Mouse (Mus musculus): ENCODE measurements around the gene Hsd17b14.

Hsd17b14 gene

DNA sequence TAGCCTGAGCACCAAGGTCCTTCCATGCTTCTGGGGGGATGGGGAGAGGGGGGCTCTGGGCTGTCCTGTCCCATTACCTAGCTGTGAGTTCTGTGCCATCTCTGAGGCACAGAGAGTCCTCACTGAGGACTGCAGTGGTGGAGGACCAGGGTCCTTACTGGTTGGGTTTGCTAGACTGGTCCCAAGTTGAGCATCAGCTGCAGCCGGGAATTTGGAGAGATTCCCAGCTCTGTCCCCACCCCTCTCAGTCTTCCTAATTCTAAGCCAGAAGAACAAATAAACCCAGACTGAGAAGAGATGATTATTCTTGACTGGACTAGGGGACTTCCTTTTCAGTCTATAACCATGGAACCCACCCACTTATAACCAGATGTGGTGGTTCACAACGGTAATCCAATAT is 24.1 kb upstream of the Hsd17b14 start:
- no peak for DNase-seq

DNA sequence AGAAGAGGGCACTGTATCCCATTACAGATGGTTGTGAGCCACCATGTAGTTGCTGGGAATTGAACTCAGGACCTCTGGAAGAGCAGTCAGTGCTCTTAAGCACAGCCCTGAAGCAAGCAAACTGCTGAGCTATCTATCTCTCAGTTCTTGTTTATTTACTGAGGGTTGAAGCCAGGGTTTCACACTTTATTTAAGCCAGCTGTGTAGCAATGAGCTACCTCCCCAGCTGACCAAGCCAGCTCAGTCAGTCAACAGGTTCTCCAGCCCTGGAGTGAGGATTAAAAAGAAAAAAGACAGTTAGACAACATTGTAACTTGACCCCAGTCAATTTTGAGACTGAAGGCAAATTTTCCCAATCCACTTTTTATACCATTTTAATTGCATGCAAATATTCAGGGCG is 19.0 kb upstream of the Hsd17b14 start:
- no peak for DNase-seq

DNA sequence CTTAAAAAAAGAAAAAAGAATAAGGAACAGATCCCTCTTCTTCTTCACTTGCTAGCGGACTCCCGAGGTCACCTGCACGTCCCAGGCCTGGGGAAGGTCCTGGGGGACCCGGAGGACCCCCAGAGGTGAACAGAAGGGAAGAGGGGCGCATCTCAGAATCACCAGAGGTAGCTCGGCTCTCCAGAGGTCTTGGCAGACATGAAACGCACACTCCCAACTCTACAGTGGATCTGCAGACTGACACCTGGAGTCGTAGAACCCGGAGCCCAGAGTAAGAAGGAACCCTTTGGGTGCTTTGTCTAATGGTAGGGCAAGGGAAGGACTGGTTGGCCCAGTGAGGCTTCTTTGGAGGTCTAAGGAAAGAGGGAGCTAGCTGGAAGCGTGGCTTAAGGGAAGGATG is 17.1 kb upstream of the Hsd17b14 start:
- DNase-seq = no peak

DNA sequence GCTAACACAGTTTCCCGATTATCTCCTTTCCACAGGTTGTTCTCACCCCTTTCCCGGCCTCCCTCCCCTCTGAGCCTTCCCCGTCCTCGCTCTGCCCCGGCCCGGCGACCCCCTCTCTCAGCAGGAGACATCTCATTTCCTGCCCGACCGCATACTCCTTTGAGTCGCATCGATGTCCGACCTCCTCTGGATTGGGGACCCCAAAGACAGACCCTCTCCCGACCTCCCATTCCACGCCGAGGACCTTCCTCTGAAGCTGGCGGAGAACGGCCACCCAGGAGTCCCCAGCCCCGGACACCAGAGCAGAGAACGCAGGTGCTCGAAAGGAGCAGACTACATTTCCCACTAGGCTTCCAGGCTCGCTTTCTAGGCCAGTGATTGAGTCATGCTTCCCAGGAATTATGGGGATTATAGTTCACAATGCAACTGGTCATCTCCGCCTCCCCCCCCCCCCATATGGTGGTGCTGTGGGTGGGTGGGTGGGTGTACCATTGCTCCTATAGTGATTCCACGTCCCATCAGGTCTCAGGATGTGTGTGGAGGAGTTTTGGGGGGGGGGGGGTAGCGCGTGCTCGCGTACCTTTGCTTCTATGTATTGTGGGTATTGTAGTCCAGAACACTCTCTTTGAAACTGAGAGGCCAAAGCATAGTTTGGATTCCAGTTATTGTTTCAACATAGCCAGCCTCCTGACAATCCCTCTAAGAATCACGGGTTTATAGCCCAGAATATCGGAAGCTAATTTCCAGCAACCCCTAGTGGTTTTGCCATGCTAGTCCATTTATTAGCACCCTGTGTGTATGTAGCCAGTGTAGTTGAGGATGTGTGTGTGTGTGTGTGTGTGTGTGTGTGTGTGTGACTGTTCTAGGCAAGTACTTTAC is 16.3 kb upstream of the Hsd17b14 start:
- DNase-seq = peak; percentile 66

DNA sequence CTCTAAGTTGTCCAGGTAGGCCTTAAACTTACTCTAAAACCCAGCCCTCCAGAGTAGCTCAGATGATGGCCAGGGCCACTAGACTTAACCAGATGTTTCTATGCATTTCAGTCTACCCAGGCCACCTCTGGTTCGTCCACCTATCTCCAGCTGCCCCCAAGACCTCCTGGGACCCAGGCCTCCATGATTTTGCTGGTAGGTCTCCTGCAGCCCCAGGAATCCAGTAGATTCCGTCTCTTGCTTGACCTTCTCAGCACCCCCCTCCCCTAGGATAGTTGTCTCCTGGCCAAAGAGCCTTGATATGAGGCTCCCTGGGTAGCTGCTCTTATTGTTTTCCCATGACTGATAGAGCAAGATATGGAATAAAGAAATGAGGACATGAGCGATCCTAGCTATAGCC is 15.6 kb upstream of the Hsd17b14 start:
- no peak for DNase-seq

DNA sequence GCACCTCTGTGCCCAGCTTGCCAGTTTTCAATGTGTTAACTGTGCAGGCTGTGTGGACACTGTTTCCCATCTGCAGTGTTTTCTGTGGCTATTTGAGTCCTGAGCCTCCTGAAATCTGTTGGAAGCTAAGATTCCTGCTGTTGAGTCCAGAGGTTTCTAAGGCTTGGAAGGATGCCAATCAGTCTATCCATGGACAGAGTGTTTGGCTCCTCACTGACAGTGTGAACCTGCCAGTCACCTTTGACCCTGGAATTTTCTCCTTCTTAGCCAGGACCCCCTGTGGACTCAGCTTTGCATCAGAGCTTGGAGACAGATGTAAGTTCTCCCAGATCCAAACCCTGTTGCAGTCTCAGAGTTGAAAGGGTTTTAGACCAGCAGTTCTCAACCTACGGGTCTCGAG is 14.5 kb upstream of the Hsd17b14 start:
- DNase-seq = peak; percentile 53

DNA sequence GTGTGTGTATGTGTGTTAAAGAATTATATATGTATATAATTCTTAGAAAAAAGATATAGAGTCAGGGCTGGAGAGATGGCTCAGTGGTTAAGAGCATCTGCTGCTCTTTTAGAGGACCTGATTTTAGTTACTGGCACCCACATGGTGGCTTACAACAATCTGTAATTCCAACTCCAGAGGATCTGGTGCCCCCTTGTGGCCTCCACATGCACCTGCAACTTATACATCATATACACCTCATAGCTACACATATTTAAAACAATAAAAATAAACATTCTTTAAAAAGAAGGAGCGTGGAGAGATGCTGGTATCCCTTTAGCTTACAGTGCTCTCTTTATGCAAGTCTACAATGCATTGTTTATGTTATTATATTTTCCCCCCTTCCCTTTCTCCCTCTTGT is 10.2 kb upstream of the Hsd17b14 start:
- DNase-seq = no peak

DNA sequence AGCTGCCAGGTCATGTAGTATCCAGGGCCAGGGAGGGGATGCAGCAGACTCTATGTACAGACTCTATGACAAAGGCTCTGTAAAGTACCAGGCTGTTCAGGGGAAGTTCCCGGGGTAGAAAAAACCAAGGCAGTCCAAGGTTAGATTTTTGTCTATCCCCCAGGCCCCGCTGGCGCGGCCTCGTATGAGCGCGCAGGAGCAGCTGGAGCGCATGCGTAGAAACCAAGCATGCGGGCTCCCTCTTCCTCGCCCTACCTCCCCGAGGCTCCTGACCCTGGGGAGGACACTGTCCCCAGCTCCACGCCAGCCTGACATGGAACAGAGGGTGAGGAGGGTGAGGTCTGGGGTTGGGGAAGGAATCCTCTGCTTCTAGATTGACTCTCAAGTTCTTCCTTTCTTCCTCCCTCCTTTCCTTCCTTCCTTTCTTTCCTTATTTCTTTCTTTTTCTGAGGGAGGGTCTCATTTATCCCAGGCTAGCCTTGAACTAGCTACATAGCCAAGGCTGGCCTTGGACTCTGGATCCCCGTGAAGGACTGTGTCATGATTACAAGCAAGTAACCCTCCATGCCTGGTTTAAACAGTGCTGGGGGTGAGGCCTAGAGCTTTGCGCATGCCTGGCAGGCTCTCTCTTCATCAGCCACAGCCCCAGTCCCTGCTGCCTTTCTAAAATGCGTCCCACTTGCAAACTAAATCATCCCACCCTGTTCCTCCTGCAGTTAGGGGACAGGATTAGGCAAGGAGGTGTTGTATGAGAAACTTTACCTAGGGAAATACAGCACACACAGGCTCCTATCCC is 4.9 kb upstream of the Hsd17b14 start:
- DNase-seq = no peak

DNA sequence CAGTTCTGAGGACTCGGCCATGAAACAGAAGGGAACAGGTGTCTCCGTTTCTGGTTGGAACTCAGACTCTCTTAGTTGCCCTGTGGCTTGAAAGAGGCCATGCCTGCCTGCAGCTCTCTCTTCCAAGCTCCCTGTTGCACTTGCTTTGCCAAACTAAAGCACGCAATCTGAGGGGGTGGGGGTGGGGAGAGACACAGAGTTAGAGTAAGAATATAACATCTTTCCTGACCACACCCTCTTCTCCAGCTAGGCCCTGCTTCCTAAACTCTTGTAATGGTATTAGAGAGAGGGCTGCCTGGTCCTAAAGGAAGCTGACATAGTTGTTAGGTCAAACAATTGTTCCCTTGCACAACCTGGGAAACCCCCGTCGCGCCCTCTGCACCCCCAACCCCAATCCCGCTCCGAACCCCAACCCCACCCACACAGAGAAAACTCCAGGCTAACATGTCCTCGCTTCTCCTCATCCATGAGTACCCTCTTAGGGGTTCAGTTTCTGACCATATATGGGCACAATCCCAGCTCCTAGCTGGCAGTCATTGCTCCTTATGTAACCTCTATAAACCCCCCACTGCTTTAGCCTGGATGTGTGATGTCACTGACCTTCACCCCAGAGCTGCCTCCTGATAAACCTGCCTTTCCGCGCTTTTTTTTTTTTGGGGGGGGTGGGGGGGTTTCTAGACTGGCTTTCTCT is 3.7 kb upstream of the Hsd17b14 start:
- no peak for DNase-seq

DNA sequence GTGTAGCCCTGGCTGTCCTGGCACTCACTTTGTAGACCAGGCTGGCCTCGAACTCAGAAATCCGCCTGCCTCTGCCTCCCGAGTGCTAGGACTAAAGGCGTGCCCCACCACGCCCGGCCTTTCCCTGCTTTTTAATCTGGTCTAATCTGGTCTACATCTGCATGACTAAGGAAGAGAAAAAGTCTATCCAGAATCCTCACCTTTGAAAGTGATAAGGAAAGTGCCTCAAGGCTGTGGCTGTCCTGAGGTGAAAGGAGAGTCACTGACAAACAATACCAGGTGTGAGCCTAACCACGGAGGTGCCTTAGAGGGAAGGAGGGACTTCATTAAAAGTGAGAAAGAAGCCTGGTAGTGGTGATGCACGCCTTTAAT is 3.2 kb upstream of the Hsd17b14 start:
- no peak for DNase-seq

DNA sequence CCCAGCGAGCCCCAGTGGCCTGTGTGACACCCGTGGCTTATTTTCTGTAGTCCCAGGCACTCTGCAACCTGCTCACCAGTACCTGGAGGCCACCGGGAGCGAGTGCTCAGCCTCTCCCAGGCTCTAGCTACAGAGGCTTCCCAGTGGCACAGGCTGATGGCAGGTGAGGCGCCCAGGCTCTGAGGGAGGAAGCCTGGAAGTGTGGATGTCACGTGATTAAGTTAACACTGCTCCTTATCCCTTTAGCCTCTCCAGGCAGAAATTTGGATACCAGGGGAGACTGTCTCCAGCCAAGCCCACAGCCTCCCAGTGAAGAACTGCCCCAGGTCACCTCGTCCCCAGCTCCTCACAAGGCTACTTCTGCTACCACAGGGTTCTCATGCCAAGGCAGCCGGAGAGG is 1.2 kb upstream of the Hsd17b14 start:
- DNase-seq = no peak

DNA sequence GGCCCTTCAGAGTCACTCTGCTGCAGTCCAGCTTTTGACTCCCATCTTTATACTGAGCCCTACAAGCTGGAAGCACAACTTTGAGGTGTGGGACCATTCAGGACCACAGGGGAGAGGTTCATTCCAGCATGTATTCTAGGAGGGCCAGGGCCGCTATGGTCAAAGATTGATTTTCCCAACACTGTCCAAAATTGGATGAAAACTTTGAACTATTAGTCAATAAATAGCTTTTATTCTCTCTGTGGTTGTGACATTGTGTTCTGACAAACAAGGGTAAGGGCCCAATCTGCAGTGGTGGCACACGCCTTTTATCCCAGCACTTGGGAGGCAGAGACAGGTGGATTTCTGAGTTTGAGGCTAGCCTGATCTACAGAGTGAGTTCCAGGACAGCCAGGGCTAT is 703 bp upstream of the Hsd17b14 start:
- no peak for DNase-seq

DNA sequence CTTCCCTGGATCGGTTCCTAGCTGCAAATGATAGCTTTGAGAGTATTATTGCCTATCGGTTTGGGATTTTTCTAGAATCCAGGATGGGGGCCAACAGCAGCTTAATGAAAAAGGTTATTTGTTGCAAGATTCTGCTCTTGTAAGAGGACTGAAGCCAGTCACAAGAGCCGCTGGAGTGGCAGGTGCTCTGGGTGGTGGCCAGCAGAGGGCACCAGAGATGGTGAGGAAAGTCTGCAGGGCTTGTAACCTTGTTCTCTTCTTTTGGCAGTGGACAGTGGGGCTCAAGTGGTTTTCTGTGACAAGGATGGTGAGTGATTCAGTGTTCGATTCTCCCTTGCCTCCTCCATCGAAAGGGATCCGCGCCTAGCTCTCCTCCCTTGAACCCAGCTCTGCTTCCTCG is 1.1 kb downstream of the Hsd17b14 start:
- peak; percentile 78 for DNase-seq

DNA sequence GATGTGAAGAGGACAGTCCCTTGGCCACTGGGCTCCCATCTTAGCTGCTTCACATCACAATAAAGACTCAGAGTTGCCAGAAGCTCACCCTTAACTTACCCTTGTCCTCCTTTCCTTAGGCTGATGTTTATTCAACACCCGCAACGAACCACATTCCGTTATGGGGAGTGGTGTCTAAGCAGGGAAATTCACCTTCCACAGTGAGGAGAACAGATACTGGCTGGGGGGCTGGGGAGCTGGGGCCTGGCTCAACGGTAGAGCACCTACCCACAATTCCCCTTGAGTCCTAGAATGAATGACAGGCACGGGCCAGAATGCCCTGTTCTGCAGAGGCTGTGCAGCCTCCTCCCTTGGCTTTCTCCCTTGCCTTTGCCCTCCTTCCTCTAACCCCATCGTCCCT is 4.2 kb downstream of the Hsd17b14 start:
- DNase-seq = peak; percentile 65

DNA sequence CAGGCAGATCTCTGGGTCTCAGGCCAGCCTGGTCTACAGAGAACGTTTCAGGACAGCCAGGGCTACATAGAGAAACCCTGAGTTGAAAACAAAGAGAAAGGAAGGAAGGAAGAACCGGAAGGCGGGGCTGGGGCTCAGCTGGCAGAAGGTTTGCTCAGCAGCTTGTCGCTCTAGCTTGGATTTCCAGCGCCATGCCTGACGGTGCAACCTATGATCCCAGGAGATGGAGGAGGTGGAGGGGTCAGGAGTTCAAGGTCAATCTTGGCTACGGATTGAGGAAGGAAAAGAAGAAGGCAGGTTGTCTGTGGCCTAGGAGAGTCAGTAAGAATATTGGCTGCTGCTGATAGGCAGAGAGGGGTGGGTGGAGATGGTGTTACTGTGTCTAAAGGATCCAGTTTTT is 5.5 kb downstream of the Hsd17b14 start:
- DNase-seq = no peak

DNA sequence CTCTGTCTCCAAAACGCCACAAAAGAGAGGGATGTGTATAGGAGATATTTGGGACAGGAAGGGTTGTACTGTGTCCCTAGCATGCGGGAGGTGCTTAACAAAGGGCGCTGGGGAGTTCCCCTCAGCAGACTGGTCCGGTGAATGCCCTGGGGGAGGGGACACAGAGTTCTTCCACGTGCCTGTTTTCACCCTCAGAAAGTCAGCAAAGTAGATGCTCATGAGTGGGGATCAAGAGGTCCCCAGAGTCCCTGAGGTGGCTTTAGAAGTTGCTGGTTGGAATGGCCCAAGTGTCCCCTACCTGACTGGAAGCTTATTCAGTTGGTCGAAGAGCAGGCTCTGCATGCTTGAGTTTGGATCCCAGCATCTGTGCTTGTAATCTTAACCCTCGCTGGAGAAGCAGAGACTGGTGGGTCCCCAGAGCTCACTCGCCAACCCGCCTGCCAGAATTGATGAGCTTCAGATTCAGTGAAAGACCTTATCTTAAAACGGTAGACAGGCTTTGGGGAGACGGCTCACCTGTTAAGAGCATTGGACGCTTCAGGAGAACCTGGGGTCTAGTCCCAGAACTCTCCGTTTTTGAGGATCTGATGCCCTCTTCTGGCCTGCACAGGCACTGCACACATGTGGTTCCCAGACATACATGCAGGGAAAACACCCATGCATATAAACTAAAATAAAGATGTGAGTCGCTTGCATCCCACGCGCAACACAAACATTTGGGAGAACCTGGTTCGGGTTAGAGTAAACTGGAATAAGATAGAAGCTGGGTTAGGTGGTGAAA is 6.3 kb downstream of the Hsd17b14 start:
- peak; percentile 71 for DNase-seq

DNA sequence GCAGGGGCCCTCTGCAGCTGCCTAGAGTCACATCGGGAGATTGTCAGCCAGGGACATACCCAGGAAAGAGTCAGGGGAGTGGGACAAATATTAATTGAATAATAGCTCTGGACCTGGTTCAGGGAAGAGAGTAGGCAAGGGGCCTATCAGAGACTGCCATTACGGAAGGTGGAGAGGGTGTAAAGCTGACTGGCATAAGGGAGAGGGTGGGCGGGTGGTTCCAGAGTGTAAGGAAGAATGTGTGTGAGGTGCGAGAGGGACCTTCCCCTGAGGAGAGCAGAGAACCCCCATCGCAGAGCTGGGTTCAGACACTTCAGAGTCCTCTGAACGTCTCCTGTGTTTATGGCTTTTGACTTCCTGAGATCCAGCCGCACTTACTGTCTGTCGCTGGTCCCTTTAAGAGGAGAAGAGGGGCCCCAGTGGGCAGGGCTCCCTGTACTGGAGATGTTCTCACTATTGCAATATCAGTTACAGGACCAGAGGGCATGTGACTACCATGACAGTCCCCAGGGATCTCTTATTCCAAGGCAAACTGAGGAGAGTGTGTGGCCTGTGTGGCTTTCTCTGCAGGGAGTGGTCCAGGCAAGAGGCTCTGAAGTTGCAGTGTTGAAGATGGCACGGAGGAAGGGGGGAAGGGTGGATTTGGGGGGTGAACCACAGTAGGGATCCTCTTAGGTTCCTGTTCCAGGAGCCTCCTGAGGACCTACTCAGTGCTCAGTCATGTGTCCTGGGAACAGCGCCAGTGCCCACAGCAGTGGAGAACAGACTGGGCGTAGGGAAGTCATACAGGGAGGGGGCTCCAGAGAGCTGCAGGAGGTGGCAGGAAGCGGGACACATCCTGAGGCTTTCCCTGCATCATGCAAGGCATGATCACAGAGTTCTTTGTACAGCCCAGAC is 7.2 kb downstream of the Hsd17b14 start:
- DNase-seq = no peak

DNA sequence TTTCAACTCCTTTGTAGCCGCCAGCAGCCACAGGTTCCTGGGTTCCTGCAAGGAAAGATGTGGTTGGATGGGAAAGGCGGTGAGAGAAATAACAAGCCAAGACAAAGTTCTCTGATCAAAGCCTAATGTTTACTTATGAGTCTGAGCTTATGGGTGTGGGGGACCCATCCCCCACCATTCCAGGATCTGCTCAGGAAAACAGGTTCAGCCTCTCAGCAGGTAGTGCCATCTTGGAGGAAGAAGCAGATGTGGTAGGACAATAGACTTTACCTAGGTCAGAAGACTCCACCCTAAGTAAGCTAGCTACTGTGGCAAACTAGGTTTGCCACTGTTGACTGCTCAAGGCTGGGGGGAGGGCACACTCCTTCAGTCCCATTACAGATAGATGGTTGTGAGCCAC is 10.1 kb downstream of the Hsd17b14 start:
- DNase-seq = no peak

DNA sequence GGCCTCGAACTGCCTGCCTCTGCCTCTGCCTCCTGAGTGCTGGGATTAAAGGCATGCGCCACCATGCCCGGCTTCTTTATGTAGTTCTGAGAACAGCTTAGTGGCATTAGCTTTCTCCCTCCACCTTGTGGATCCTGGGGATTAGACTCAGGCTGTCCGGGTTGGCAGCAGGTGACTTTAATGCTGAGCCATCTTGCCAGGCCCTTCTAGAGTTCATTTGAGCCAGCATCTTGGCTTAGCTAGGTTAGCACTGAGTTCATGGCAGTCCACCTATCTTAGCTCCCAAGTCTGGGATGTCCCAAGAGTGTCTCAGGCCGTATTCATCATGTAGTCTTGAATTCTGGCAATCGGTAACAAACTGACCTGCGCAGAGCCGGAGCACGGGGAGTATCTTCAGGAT is 10.8 kb downstream of the Hsd17b14 start:
- no peak for DNase-seq

DNA sequence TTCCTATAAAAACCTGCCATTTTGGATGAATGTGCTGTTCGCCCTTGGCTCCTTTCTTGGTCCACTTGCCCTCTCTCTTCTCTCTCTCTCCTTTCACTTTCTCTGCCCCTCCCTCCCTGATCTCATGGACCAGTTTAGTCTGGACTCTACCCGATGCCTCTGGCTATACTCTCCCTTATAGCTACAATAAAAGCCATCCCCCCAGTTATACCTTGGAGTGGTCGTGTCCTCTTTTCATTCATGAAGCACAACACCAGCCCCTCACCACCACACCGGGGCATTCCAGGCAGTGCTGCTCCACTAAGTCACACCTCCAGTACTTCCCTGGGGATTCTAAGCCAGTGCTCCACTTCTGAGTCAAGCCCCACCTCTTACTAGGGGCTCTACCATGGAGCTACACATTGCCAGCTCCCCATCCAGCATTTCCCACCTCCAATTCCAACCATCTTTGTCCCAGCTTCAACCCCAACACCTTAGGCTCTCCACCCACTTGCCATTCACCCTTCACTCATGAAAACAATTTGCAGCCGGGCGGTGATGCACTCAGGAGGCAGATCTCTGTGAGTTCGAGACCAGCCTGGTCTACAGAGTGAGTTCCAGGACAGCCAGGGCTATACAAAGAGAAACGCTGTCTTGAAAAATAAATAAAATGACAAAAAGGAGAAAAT is 12.6 kb downstream of the Hsd17b14 start:
- peak; percentile 25 for DNase-seq

Data from kidney, adult 11 months (tissue).